Comparison of ENCODE assay signal across 9 mouse cellular contexts in the genomic region with DNA sequence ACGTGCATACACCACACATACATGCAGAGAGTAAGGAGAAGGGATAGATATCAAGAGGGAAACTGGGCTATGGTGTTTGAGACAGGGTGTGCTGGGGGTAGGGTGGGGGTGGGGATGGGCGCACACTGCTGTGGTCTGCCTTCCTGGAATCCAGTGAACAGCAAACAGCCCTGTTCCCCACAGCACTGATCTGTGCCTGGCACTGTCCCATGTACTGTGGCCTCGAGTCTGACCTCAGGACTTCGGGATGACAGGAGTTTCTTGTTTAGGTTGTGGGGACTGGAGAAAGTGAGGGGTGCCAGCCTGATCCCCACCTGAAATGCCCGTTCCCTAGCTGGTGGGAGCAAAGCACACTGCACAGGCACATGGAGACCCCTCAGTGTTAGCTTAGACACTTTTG. TPM values are rescaled to one million over a fixed set of nuclear protein-coding genes. Genes with fewer than 3 reads are reported as not detected.
DNase-seq lines count a peak whose midpoint lies in the region; ATAC-seq and TF ChIP-seq lines count a peak whose summit lies in the region.
"Had no signal": no experiment of that assay in that cellular context is flagged by ENCODE, and none has a peak within 500 bp of the region (broad histone marks: within the 10 kb centered on the region; RNA-seq: fewer than 3 reads in every experiment).

A gene (minus strand): TSS at position 41 of the 400 bp plus-strand sequence.

- no peak within 1 kb of the TSS for H3K4me2 ChIP-seq in hindbrain, embryonic 11.5 days (replicated peaks; ENCODE audit: low read depth, low read length)
- no peak within 1 kb of the TSS for H3K4me2 ChIP-seq in limb, embryonic 15.5 days
- H3K4me2 ChIP-seq: embryonic facial prominence, embryonic 15.5 days had no signal

- no peaks in the 10 kb centered on the region; the same call in 1 of the 2 replicates for H3K79me2 ChIP-seq in MEL (ENCODE audit: control insufficient read depth, insufficient read depth, low read length, poor library complexity)

- no peaks in the 10 kb centered on the region for H3K27me3 ChIP-seq in hindbrain, embryonic 10.5 days (ENCODE audit: insufficient read depth, poor library complexity, severe bottlenecking)
- H3K27me3 ChIP-seq in hindbrain, embryonic 11.5 days (ENCODE audit: control insufficient read depth, insufficient read depth, low read length): no peaks in the 10 kb centered on the region
- H3K27me3 ChIP-seq in E14TG2a.4 (ENCODE audit: insufficient read depth, low read length): no peaks in the 10 kb centered on the region
- H3K27me3 ChIP-seq in MEL (ENCODE audit: control insufficient read depth in 1 of 2, insufficient read depth in 2 of 2, low read length in 2 of 2): no peaks in the 10 kb centered on the region
- H3K27me3 ChIP-seq in limb, embryonic 15.5 days: no peaks in the 10 kb centered on the region
- H3K27me3 ChIP-seq: embryonic facial prominence, embryonic 15.5 days had no signal

- TF ChIP-seq CTCF in E14TG2a.4 (conservative IDR thresholded peaks at IDR 0.05; ENCODE audit: low read length): no peak
- no peak for TF ChIP-seq CTCF in MEL (IDR thresholded peaks at IDR 0.05 in 2 of 3, conservative IDR thresholded peaks at IDR 0.05 in 1 of 3; ENCODE audit: control insufficient read depth in 1 of 3, insufficient read depth in 1 of 3, low read depth in 2 of 3, low read length in 3 of 3, poor library complexity in 1 of 3, severe bottlenecking in 1 of 3)

- no peak within 1 kb of the TSS for H3K4me3 ChIP-seq in hindbrain, embryonic 10.5 days
- no peak within 1 kb of the TSS for H3K4me3 ChIP-seq in hindbrain, embryonic 11.5 days (ENCODE audit: low read depth, low read length)
- peak within 1 kb of the TSS; percentile 58; the same call in 1 of the 2 replicates for H3K4me3 ChIP-seq in E14TG2a.4 (replicated peaks; ENCODE audit: low read length)
- H3K4me3 ChIP-seq in MEL (ENCODE audit: control insufficient read depth in 1 of 2, insufficient read depth in 1 of 2, low read depth in 2 of 2, low read length in 2 of 2): no peak within 1 kb of the TSS
- no peak within 1 kb of the TSS for H3K4me3 ChIP-seq in limb, embryonic 15.5 days
- H3K4me3 ChIP-seq: embryonic facial prominence, embryonic 15.5 days had no signal

- H3K36me3 ChIP-seq in hindbrain, embryonic 10.5 days: peaks cover 13% of the 10 kb centered on the region; the same call in 1 of the 2 replicates
- H3K36me3 ChIP-seq in hindbrain, embryonic 11.5 days (ENCODE audit: control insufficient read depth, insufficient read depth, low read length): no peaks in the 10 kb centered on the region
- no peaks in the 10 kb centered on the region for H3K36me3 ChIP-seq in E14TG2a.4 (ENCODE audit: insufficient read depth, low read length)
- H3K36me3 ChIP-seq in MEL (ENCODE audit: control insufficient read depth in 1 of 2, insufficient read depth in 2 of 2, low read length in 2 of 2): peaks cover 0 to 52% of the 10 kb centered on the region in 2 experiments; a peak in 2 of 4 replicates
- peaks cover 5% of the 10 kb centered on the region; the same call in 1 of the 2 replicates for H3K36me3 ChIP-seq in limb, embryonic 15.5 days
- H3K36me3 ChIP-seq: embryonic facial prominence, embryonic 15.5 days had no signal

- H3K4me1 ChIP-seq in hindbrain, embryonic 10.5 days (replicated peaks): peaks cover 66% of the 10 kb centered on the region
- H3K4me1 ChIP-seq in hindbrain, embryonic 11.5 days (replicated peaks; ENCODE audit: control insufficient read depth, insufficient read depth, low read length): peaks cover 12% of the 10 kb centered on the region
- H3K4me1 ChIP-seq in E14TG2a.4 (replicated peaks; ENCODE audit: low read depth, low read length) (peaks cover 90% of the 10 kb centered on the region), MEL (ENCODE audit: control insufficient read depth in 1 of 2, insufficient read depth in 2 of 2, low read length in 2 of 2) (peaks cover 34 to 54% of the 10 kb centered on the region in 2 experiments)
- peaks cover 71% of the 10 kb centered on the region for H3K4me1 ChIP-seq in limb, embryonic 15.5 days

- no peak for ATAC-seq in hindbrain, embryonic 11.5 days (ENCODE audit: low FRiP score)
- ATAC-seq in limb, embryonic 15.5 days (ENCODE audit: insufficient number of reproducible peaks, low FRiP score, low TSS enrichment, low read depth): no peak

- WGBS in hindbrain, embryonic 10.5 days: 81% methylated on average over 5 of the region's 5 CpGs
- WGBS in hindbrain, embryonic 11.5 days: 79% methylated on average over 5 of the region's 5 CpGs
- 79% methylated on average over 5 of the region's 5 CpGs for WGBS in limb, embryonic 15.5 days

- TF ChIP-seq EP300 in MEL (IDR thresholded peaks at IDR 0.05; ENCODE audit: low read depth in 1 of 2, low read length in 2 of 2): no peak

- H3K9me3 ChIP-seq in hindbrain, embryonic 10.5 days: no peaks in the 10 kb centered on the region
- no peaks in the 10 kb centered on the region for H3K9me3 ChIP-seq in hindbrain, embryonic 11.5 days (ENCODE audit: control insufficient read depth, low read length)
- H3K9me3 ChIP-seq in E14TG2a.4 (ENCODE audit: low read length) (no peaks in the 10 kb centered on the region), MEL (replicated peaks; ENCODE audit: insufficient read depth, low read length) (no peaks in the 10 kb centered on the region)
- H3K9me3 ChIP-seq in limb, embryonic 15.5 days: no peaks in the 10 kb centered on the region
- H3K9me3 ChIP-seq: embryonic facial prominence, embryonic 15.5 days had no signal

- TF ChIP-seq RAD21 in MEL (IDR thresholded peaks at IDR 0.05; ENCODE audit: low read depth, low read length): no peak

- no peak for DNase-seq in hindbrain, embryonic 10.5 days (ENCODE audit: low spot score)
- DNase-seq in hindbrain, embryonic 11.5 days (ENCODE audit: low spot score): no peak
- DNase-seq in MEL (ENCODE audit: low read depth, low spot score): no peak
- DNase-seq in embryo, embryonic 10.5 days (ENCODE audit: low spot score): no peak
- no peak for DNase-seq in frontal cortex, postnatal 14 days (ENCODE audit: low spot score in 2 of 2)

- no peak for TF ChIP-seq POLR2A in MEL (IDR thresholded peaks at IDR 0.05; ENCODE audit: control insufficient read depth in 1 of 2, insufficient read depth in 1 of 2, low read depth in 1 of 2, low read length in 2 of 2, poor library complexity in 1 of 2)

- H3K9ac ChIP-seq in hindbrain, embryonic 11.5 days (ENCODE audit: low read depth, low read length): no peak within 1 kb of the TSS
- H3K9ac ChIP-seq in MEL (ENCODE audit: control insufficient read depth, low read depth, low read length, poor library complexity, severe bottlenecking): peak within 1 kb of the TSS; percentile 75
- no peak within 1 kb of the TSS for H3K9ac ChIP-seq in limb, embryonic 15.5 days
- H3K9ac ChIP-seq: embryonic facial prominence, embryonic 15.5 days had no signal

- peak within 1 kb of the TSS; percentile 66; the same call in 1 of the 2 replicates for H3K27ac ChIP-seq in hindbrain, embryonic 10.5 days
- no peak within 1 kb of the TSS for H3K27ac ChIP-seq in hindbrain, embryonic 11.5 days (ENCODE audit: low read depth, low read length)
- H3K27ac ChIP-seq in MEL (ENCODE audit: control insufficient read depth, low read depth, low read length): peak within 1 kb of the TSS; percentile 95; the same call in 1 of the 2 replicates
- peak within 1 kb of the TSS; percentile 85; the same call in 1 of the 2 replicates for H3K27ac ChIP-seq in limb, embryonic 15.5 days

TF ChIP-seq in MEL, 35 proteins besides CTCF, POLR2A, EP300 and RAD21:
- TF ChIP-seq MAZ (IDR thresholded peaks at IDR 0.05; ENCODE audit: low read depth, low read length) (no peak), MYB (IDR thresholded peaks at IDR 0.05; ENCODE audit: low read depth, low read length) (no peak), MAX (IDR thresholded peaks at IDR 0.05; ENCODE audit: low read length) (no peak), E2F4 (IDR thresholded peaks at IDR 0.05; ENCODE audit: borderline replicate concordance, low read depth, low read length) (no peak), MAFK (IDR thresholded peaks at IDR 0.05; ENCODE audit: borderline replicate concordance, low read depth, low read length) (no peak), JUND (IDR thresholded peaks at IDR 0.05; ENCODE audit: low read depth, low read length) (no peak), RCOR1 (IDR thresholded peaks at IDR 0.05; ENCODE audit: low read depth, low read length) (no peak), MYC (IDR thresholded peaks at IDR 0.05; ENCODE audit: low read depth, low read length) (no peak), USF2 (IDR thresholded peaks at IDR 0.05; ENCODE audit: borderline replicate concordance in 1 of 2, insufficient read depth in 1 of 2, low read depth in 1 of 2, low read length in 2 of 2) (no peak), CHD1 (IDR thresholded peaks at IDR 0.05; ENCODE audit: low read depth, low read length) (no peak), ZNF384 (IDR thresholded peaks at IDR 0.05; ENCODE audit: low read depth, low read length) (no peak), CHD2 (IDR thresholded peaks at IDR 0.05; ENCODE audit: low read length) (no peak), NELFE (IDR thresholded peaks at IDR 0.05; ENCODE audit: low read depth, low read length) (no peak), ZMIZ1 (IDR thresholded peaks at IDR 0.05; ENCODE audit: low read depth, low read length) (no peak), USF1 (IDR thresholded peaks at IDR 0.05; ENCODE audit: low read depth, low read length) (no peak), MEF2A (IDR thresholded peaks at IDR 0.05; ENCODE audit: extremely low read depth, insufficient replicate concordance, low read depth, low read length, poor library complexity, severe bottlenecking) (no peak)

RNA-seq across cellular contexts. Expression of the gene that starts here (rescaled TPM):
- 1.5 and 2.0 TPM in 2 replicates for polyA plus RNA-seq in hindbrain, embryonic 10.5 days (2016; fragmentation: Nextera tagmentation; extraction: Ambion mirVana)
- 0.74 and 0.96 TPM in 2 replicates for polyA plus RNA-seq in hindbrain, embryonic 11.5 days (2014; fragmentation: Nextera tagmentation; extraction: Ambion mirVana)
- 0.16 and 0.35 TPM in 2 replicates for total RNA-seq in MEL (2012; rRNA removed)
- under 1 TPM in 1 of 2 experiments, not detected in 1; 0.19 TPM for polyA plus RNA-seq in MEL (2012; ENCODE audit: insufficient read depth in 1 of 2, insufficient read length in 2 of 2, low read depth in 1 of 2, low replicate concordance in 2 of 2, missing spikeins in 1 of 2)
- polyA plus RNA-seq in limb, embryonic 15.5 days (2015; fragmentation: Nextera tagmentation; extraction: Ambion mirVana): 0.90 and 0.92 TPM in 2 replicates
- total RNA-seq: midbrain, postnatal 0 days had no signal
